Mouse (Mus musculus): ENCODE measurements at regions not wholly inside any gene's neighbourhood (a gene's known extent, or its start where the extent isn't known, plus 50 kb on each side); places are given as distances from the start of the nearest gene placed in this dataset.
A peak's percentile ranks its signal among the peaks of the same experiment; 100 is the strongest.

GRCm38 (mm10) chr2:166351581-166351980 is 196.1 kb upstream of the Sulf2 start:
- DNase-seq: no peak

- no peak for DNase-seq
Observed at GRCm38 (mm10) chr2:166348654-166349053, 193.2 kb upstream of the Sulf2 start.

- DNase-seq: no peak
Observed at GRCm38 (mm10) chr2:166346421-166347182, 191.1 kb upstream of the Sulf2 start.

DNA sequence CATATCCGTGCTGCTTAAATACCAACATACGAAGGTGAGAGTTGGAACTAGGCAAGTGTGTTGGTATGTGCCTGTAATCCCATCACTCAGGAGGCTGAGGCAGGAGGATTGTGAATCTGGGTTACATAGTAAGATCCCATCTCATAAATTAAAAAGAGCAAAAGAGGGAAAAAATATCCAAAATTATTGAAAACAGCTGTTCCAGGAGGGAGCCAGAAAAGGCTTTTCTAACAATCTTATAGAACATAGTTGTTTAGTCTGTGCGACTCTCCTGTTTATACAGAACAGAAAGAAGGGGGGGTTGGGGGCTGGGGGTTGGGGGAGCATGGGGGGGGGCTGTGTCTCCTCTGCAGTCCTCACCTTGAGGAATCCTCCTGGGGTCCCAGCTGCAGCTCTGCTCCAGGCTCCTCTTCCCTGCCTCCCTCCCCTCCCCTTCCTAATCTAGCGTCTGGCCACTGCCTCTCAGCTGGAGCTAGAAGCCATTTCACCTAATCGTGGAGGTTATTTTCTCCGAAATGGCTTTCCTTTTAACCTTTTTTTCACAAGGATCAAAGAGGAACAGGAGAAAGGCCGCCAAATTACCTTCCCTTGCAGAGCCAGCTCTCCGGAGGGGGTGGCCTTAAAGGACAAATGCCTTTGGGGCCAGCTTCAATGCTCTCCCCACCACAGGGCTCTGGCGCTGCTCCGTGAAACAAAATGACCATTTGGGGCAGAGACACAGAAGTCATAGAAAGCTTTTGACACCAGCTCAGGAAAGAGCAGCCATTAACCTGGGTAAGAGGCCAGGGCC is 188.3 kb upstream of the Sulf2 start:
- no peak for DNase-seq

DNA sequence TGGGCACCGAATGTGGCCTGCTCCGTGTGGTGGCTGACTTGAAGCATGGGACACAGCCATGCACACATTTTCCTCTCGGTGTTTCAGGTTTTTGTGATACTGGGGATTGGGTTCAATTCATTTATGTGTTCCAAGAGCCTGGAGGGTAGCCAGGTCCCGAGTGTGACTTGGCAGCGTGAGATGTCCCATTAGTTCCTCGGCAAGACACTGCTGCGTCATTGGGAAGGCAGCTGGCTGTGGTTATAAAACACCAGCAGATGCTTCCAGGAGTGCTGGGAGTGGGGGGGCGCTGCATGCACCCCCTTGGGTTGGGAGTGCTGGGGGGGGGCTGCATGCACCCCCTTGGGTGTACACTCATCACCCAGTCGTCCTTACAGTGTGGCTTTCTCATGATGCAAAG is 186.9 kb upstream of the Sulf2 start:
- DNase-seq: peak in 1 of 2 experiments; percentile 30

DNA sequence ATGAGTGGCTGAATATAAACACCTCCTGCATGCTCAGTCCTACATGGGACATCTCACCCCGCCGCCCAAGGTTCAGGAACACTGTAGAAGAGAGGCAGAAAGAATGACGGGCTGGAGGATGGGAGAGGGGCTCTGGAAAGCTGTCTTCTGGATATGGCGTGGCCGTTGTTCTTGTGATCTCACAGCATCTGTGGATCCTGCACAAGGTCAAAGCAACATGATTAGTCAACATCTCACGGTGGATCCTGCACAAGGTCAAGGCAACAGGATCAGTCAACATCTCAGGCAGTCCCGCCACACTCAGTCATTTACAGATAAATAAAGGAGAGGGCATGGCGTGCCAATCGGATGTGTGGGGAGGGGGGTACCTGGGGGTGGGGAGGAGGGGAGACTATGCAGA is 184.7 kb upstream of the Sulf2 start:
- no peak for DNase-seq

GRCm38 (mm10) chr2:166339427-166339826 is 184.0 kb upstream of the Sulf2 start:
- no peak for DNase-seq

DNA sequence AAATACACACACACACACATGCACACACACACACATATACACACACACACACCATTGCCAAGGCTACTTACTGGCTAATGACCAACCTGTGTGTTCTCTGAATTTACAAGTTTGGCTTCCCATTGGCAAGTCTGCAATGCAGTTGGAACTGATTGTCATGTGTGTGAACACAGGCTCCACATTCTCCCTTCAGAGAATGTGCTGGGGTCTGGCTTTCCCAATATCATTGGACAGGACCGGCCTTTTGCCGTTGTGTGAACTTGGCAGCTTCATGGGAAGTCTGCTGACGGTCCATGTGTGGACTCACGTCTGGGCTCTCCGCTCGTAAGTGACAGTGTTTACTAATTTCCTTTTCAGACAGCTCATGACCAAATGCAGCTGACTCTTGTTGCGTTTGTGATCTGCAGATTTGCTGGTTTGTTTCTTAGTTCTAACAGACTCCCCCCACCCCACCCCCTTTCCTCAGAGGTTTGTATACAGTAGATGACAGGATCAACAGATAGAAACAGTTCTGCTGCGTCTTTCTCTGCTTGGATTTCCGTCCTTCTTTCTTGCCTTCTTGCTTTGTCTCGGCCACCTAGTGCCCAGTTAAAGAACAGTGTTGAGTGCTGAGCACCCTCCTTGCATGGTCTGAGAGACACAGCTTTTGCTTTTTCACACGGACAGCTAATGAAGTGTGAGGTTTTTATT is 183.1 kb upstream of the Sulf2 start:
- no peak for DNase-seq

DNA sequence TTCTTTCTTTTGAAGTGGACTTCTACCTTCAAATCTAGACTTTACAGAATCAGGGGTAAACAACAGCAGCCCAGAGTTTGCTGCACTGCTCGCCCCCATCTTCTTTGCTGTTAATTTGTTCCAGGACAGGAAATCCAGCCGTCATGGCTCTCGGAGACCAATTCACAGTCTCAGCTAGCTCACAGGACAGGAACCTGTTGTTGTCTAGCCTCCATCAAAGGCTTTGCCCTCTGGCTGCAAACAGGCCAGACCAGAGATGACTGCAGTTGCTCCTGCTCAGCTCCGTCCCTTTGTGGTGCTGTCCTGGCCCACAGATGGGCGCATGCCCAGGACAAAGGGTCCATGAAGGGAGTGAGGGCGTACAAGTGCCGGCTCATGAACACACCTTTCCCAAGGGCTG is 182.2 kb upstream of the Sulf2 start:
- DNase-seq: no peak

DNA sequence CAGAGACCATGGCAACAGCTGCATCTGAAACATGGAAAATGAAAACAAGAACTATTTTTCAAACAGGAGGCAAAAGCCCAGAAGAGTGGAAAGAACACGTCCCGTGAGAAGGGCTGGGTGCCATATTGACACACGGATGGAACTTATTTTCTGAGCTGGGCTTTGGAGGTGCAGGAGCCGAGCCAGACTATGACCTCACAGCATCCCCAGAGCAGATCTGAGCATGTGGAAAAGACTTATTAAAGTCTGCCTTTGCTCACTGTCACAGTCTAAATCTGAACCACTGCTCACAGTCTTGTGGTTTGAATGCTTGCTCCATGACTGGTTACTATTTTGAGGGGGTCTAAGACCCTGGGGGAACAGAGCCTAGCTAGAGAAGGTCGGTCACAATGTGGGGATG is 180.2 kb upstream of the Sulf2 start:
- no peak for DNase-seq

GRCm38 (mm10) chr2:166334559-166334958 is 179.1 kb upstream of the Sulf2 start:
- DNase-seq: no peak

DNA sequence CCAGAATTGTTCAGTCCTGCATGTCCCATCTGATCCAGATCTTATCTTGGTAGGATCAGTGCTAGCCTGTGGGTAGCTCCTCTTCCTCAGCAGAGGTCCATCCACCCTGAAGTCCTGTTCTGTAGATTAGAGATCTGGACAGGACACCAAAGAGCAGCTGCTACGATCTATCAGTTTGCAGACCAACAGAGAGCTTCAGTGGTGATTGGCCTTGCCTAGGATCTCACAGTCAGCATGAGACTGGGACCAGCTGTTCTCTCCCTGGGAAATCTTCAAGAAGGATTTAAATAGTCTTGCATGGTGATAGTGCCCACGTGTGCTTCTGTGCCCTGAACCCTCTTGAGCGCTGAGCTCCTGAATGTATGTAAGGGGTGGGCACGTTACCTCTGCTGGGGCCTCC is 178.4 kb upstream of the Sulf2 start:
- DNase-seq: no peak

DNA sequence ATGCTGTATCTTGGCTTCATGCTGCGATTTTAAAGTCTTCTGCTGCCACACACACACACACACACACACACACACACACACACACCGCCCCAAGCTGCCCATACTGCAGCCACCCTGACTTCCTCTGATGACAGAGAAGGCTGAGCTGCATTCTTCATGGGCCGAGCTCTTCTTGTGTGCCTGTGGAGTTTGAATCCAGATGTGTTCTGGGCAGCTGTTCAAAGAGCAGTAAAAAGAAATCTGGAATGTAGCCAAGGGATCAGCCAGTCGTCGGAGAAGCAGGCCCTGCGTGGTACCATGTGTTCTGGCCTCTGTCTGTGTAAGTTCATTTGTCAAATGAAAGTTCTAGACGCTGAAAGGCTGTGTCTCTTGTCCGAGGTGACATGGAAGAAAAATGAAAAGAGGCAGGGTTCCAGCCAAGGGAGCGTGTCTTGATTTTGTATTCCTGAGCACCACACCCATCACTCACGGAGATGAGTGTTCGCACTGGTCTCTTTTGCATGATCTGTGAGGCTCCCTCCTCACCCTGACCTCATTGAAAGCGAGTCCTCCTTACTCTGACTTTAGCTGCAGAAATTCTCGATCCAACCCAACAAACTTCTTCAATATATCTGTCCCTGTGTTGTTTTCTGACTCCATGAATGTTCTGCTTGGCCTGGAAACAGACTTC is 177.4 kb upstream of the Sulf2 start:
- DNase-seq: no peak

DNA sequence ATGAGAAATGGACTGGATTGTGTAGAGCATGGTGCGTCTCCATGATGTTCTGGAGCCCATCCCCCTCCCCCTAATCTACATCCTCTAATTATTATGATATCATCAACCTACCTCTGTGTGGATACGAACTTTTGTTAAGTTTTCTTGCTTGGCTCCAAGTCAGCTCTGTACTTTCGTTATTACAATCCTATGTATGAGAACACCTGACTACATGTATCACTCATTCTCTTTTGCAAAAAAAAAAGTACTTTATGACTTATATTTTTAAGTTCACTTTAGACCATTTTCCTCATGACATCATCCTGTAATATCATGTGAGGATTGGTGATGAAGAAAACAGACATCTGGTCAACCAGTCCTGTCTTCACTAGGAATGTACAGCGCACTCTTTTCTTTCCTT is 175.7 kb upstream of the Sulf2 start:
- no peak for DNase-seq

DNA sequence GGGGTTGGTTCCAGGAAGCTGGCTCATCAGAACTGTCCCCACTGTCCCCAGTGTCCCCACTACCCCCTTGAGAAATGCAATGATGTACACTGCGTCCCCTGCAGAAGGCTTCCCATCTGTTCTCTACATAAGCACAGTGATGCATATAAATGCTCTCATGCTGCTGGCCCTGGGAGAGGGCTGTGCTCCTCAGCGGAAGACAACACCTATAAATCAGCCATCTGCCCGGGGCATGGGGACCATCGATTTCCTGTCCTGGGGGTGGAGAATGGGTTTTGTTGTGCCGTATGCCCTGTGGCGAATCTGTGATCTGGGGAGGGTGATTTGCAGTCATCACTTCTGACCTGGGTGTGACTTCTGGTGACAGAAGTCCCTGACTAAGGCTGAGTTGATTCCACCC is 174.9 kb upstream of the Sulf2 start:
- DNase-seq: no peak

- DNase-seq: no peak
Observed at GRCm38 (mm10) chr2:166329556-166330340, 174.3 kb upstream of the Sulf2 start.

DNA sequence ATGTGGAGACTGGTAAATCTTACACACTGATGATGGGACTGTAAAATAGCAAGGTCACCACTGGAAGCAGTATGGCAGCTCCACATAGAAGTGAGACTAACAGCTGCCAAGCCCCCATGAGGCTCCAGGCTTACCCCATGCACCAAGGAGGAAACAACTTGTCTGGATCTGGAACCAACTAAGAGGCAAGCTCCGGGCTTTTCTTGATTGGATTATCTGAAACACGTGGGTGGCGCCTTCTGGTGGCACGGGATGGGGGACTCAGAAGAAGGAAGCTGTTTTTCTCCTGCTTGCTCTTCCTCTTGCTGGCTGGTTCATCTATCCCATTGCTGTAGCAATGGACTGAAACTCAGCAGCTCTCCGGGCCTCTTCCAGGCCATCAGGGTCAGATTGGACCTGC is 171.5 kb upstream of the Sulf2 start:
- no peak for DNase-seq

DNA sequence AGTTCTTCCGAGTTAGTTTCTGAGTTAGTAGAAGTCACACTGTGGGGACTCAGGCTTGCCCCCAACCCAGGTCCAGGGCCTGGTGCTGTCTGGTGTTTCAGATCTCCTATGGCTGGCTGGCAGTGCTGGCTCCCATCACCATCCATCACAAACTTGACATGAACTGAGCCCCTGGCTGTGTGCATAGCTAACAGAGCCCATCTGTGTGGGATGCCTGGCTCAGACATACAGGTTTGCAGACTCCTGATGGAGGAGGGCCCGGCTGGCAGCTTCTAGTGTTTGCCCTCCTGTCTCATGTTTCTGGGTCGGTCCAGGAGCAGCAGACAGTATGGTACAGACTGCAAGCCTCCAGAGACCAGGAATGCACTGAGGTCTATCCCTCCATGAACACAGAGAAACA is 169.5 kb upstream of the Sulf2 start:
- DNase-seq: no peak

GRCm38 (mm10) chr2:166324439-166324838 is 169.0 kb upstream of the Sulf2 start:
- no peak for DNase-seq

GRCm38 (mm10) chr2:166322668-166323043 is 167.2 kb upstream of the Sulf2 start:
- DNase-seq: no peak

GRCm38 (mm10) chr2:166321992-166322667 is 166.7 kb upstream of the Sulf2 start:
- no peak for DNase-seq

GRCm38 (mm10) chr2:166316409-166316916 is 161.0 kb upstream of the Sulf2 start:
- DNase-seq: no peak
